Mouse (Mus musculus) lung, postnatal 0 days (tissue): ENCODE measurements around the gene Gm5105.

Experiments
- CTCF ChIP-seq: IDR thresholded peaks from 2 replicates; pipeline ENCODE4 v1.5.1; 2016; ENCODE audit warnings: antibody characterized with exemption, mild to moderate bottlenecking
- EP300 ChIP-seq: IDR thresholded peaks from 2 replicates; pipeline ENCODE4 v1.6.1; 2016; ENCODE audit warnings: antibody characterized with exemption, mild to moderate bottlenecking, control low read depth

DNA sequence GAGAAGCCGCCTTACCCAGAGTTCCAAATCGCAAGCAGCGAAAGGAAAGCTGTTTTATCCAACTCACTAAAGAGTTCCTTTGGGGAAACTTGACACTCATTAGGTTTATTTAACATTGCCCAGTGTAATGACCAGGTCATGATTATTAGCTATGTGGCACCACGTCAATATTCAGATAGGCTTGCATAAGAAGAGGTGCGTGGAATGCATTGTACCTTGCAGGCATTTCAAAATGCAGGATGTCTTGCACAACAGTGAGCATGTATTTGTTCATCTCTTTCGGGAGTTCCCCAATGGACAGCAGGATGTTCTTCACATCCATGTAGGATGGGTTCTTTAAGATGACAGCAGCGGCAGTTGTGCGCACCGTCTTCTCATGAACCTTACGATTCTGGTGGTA lies 39.7 kb upstream of the Gm5105 start:
- TF ChIP-seq CTCF (no peak), EP300 (no peak)
